Mouse (Mus musculus) C2C12 (cell line): ENCODE results near the gene Neu2. TPM values are rescaled to one million over a fixed set of nuclear protein-coding genes. Genes with fewer than 3 reads are reported as not detected.
A peak's percentile ranks its signal among the peaks of the same experiment; 100 is the strongest.

ENCODE experiments used
- H3K27me3 ChIP-seq: one replicate; pipeline ENCODE4 v1.6.1; 2011; ENCODE audit not compliant: control insufficient read depth, insufficient read depth, insufficient read length
- H3K36me3 ChIP-seq: one replicate; pipeline ENCODE4 v1.6.1; 2011; ENCODE audit not compliant: control insufficient read depth, insufficient read depth
- H3K4me3 ChIP-seq: one replicate; pipeline ENCODE4 v1.5.1; 2011; ENCODE audit warnings: mild to moderate bottlenecking, control low read depth; ENCODE audit not compliant: poor library complexity, insufficient read depth, severe bottlenecking
- H3K79me2 ChIP-seq: one replicate; pipeline ENCODE4 v1.6.1; 2011; ENCODE audit not compliant: control insufficient read depth, insufficient read depth
- H3K79me3 ChIP-seq: one replicate; pipeline ENCODE4 v1.6.1; 2011; ENCODE audit warnings: low read depth, control low read depth
- H3ac ChIP-seq: one replicate; pipeline ENCODE3; 2011; ENCODE audit warnings: low read depth; ENCODE audit not compliant: control insufficient read depth, insufficient read length
- CEBPB ChIP-seq: IDR thresholded peaks from one replicate; pipeline ENCODE4 v1.6.1; 2011; ENCODE audit warnings: low read depth, mild to moderate bottlenecking, control low read depth, moderate library complexity
- CTCF ChIP-seq: IDR thresholded peaks from one replicate; pipeline ENCODE4 v1.5.1; 2011; ENCODE audit not compliant: control insufficient read depth, insufficient read depth, insufficient read length
- FOSL1 ChIP-seq: IDR thresholded peaks from one replicate; pipeline ENCODE4 v1.8.0; 2011; ENCODE audit warnings: mild to moderate bottlenecking, low read length; ENCODE audit not compliant: poor library complexity, insufficient read depth, severe bottlenecking
- MAX ChIP-seq: IDR thresholded peaks from one replicate; pipeline ENCODE4 v1.6.1; 2011; ENCODE audit warnings: mild to moderate bottlenecking, control low read depth
- MYOD1 ChIP-seq: IDR thresholded peaks from one replicate; pipeline ENCODE4 v1.6.1; 2011; ENCODE audit warnings: low read depth; ENCODE audit not compliant: control insufficient read depth, insufficient read length
- MYOG ChIP-seq: IDR thresholded peaks from one replicate; pipeline ENCODE4 v1.6.1; 2011; ENCODE audit not compliant: control insufficient read depth, insufficient read length; ENCODE audit errors: extremely low read depth
- USF1 ChIP-seq: IDR thresholded peaks from one replicate; pipeline ENCODE4 v1.6.1; 2011; ENCODE audit warnings: low read depth, mild to moderate bottlenecking, control low read depth, moderate library complexity
- polyA plus RNA-seq: library from polyadenylated mRNA; unstranded; fragments of >200 nt; fragmentation: generic; extraction: Trizol; gene quantifications from one replicate; pipeline ENCODE4 v1.2.1, GENCODE M21; 2012; ENCODE audit warnings: missing spikeins

The Neu2 gene
- polyA plus RNA-seq, 1 experiment, result not detected

DNA sequence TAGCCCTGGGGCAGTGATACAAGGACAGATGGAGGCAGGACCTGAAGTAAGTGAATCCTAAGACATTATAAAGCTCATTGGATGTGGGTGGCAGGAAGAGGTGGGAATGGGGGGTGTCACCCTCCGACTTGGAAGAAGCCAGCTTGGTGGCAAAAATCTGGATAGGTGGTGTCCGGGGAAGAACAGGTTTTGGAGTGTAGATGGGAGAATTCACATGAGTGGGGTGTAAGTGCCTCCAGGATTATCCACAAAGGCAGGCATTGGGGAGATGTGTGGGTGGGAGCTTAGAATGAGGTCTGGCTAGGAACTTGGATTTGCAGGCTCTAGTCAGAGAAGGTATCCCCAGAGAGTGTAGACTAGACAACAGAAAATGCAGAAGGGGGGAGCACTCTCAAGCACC lies 95.6 kb downstream of the Neu2 start:
- Histone ChIP-seq H3K4me3 (no peak overlapping the region), H3K79me2 (no peaks in the 10 kb centered on the region), H3K27me3 (no peaks in the 10 kb centered on the region), H3K79me3 (no peaks in the 10 kb centered on the region), H3K36me3 (no peaks in the 10 kb centered on the region), H3ac (no peak overlapping the region)
- TF ChIP-seq FOSL1 (no peak), USF1 (no peak), CTCF (no peak), CEBPB (no peak), MYOG (no peak), MYOD1 (no peak), MAX (no peak)

- Histone ChIP-seq H3K27me3 (no peaks in the 10 kb centered on the region), H3K79me3 (no peaks in the 10 kb centered on the region), H3K36me3 (no peaks in the 10 kb centered on the region), H3K79me2 (no peaks in the 10 kb centered on the region), H3K4me3 (no peak overlapping the region), H3ac (peak overlapping the region; percentile 24)
- TF ChIP-seq MYOG (no peak), FOSL1 (no peak), USF1 (no peak), MYOD1 (peak; percentile 7), MAX (peak; percentile 48), CTCF (no peak), CEBPB (no peak)
Measured at GRCm38 (mm10) chr1:87607385-87608091, 97.8 kb downstream of the Neu2 start.

GRCm38 (mm10) chr1:87608416-87609046 lies 98.8 kb downstream of the Neu2 start:
- Histone ChIP-seq H3K4me3 (no peak overlapping the region), H3K79me3 (no peaks in the 10 kb centered on the region), H3K36me3 (no peaks in the 10 kb centered on the region), H3ac (no peak overlapping the region), H3K27me3 (no peaks in the 10 kb centered on the region), H3K79me2 (no peaks in the 10 kb centered on the region)
- peak; percentile 85 for TF ChIP-seq CTCF
- no peak for TF ChIP-seq USF1

GRCm38 (mm10) chr1:87614576-87615295 lies 105.0 kb downstream of the Neu2 start:
- no peak overlapping the region for H3K4me3 ChIP-seq
- no peak for TF ChIP-seq FOSL1
- no peak for TF ChIP-seq CEBPB
- TF ChIP-seq USF1, result no peak
- TF ChIP-seq MYOG, result no peak
- no peak for TF ChIP-seq CTCF
- no peak for TF ChIP-seq MAX
- TF ChIP-seq MYOD1, result no peak
- no peaks in the 10 kb centered on the region for H3K79me2 ChIP-seq
- H3K36me3 ChIP-seq, result no peaks in the 10 kb centered on the region
- no peaks in the 10 kb centered on the region for H3K79me3 ChIP-seq
- no peak overlapping the region for H3ac ChIP-seq
- H3K27me3 ChIP-seq, result no peaks in the 10 kb centered on the region

GRCm38 (mm10) chr1:87620211-87620668 lies 110.6 kb downstream of the Neu2 start, which contains the start of gene Inpp5d:
TSS of gene Inpp5d (plus strand) at chr1:87620312.
- Histone ChIP-seq H3K36me3 (no peaks in the 10 kb centered on the region), H3K4me3 (no peak within 1 kb of the TSS), H3K79me2 (no peaks in the 10 kb centered on the region), H3K79me3 (no peaks in the 10 kb centered on the region), H3ac (no peak within 1 kb of the TSS), H3K27me3 (no peaks in the 10 kb centered on the region)
- TF ChIP-seq CTCF (no peak), FOSL1 (no peak), CEBPB (no peak), MYOG (no peak), MYOD1 (no peak), MAX (no peak)
